Mouse (Mus musculus): ENCODE data around the gene Ppp1r9a.

Gene Ppp1r9a

GRCm38 (mm10) chr6:5186229-5186950 is 283.7 kb downstream of the Ppp1r9a start:
- in situ Hi-C loops (cut with MboI; ENCODE audit: unreplicated experiment in 2 of 2): no loop called here

GRCm38 (mm10) chr6:5187586-5187985 is 284.9 kb downstream of the Ppp1r9a start:
- in situ Hi-C loops (cut with MboI; ENCODE audit: unreplicated experiment in 2 of 2): no loop called here

GRCm38 (mm10) chr6:5188036-5188435 is 285.3 kb downstream of the Ppp1r9a start:
- in situ Hi-C loops (cut with MboI; ENCODE audit: unreplicated experiment in 2 of 2): no loop called here

- in situ Hi-C loops (cut with MboI; ENCODE audit: unreplicated experiment in 2 of 2): no loop called here
Observed at GRCm38 (mm10) chr6:5188938-5189337, 286.2 kb downstream of the Ppp1r9a start.

- in situ Hi-C loops (cut with MboI; ENCODE audit: unreplicated experiment in 2 of 2): no loop called here
Observed at GRCm38 (mm10) chr6:5189507-5189906, 286.8 kb downstream of the Ppp1r9a start.

GRCm38 (mm10) chr6:5190761-5191160 is 288.0 kb downstream of the Ppp1r9a start:
- in situ Hi-C loops (cut with MboI; ENCODE audit: unreplicated experiment in 2 of 2): no loop called here

- in situ Hi-C loops (cut with MboI; ENCODE audit: unreplicated experiment in 2 of 2): no loop called here
Observed at GRCm38 (mm10) chr6:5193693-5194092, 291.0 kb downstream of the Ppp1r9a start, which contains the start of gene Pon1. Gene Pon1, minus strand, starts transcription at chr6:5193946.

- in situ Hi-C loops (cut with MboI; ENCODE audit: unreplicated experiment in 2 of 2): no loop called here
Observed at GRCm38 (mm10) chr6:5198590-5198989, 295.9 kb downstream of the Ppp1r9a start.

- in situ Hi-C loops (cut with MboI; ENCODE audit: unreplicated experiment in 2 of 2): no loop called here
Observed at GRCm38 (mm10) chr6:5199376-5199905, 296.7 kb downstream of the Ppp1r9a start.

GRCm38 (mm10) chr6:5199916-5200315 is 297.2 kb downstream of the Ppp1r9a start:
- in situ Hi-C loops (cut with MboI; ENCODE audit: unreplicated experiment in 2 of 2): no loop called here

GRCm38 (mm10) chr6:5207817-5208216 is 305.1 kb downstream of the Ppp1r9a start:
- in situ Hi-C loops (cut with MboI; ENCODE audit: unreplicated experiment in 2 of 2): no loop called here
